ENCODE assay signal across 9 mouse cellular contexts in genomic region chr6:35253474-35253873, GRCm38 (mm10). TPM values are rescaled to one million over a fixed set of nuclear protein-coding genes. Genes with fewer than 3 reads are reported as not detected.
DNase-seq lines count a peak whose midpoint lies in the region; ATAC-seq and TF ChIP-seq lines count a peak whose summit lies in the region.
"Had no signal": no experiment of that assay in that cellular context is flagged by ENCODE, and none has a peak within 500 bp of the region (broad histone marks: within the 10 kb centered on the region; RNA-seq: fewer than 3 reads in every experiment).

No protein-coding gene starts in this region.

- H3K9me3 ChIP-seq in kidney, embryonic 15.5 days (replicated peaks), result no peaks in the 10 kb centered on the region
- H3K9me3 ChIP-seq in embryonic facial prominence, embryonic 15.5 days (replicated peaks), result no peaks in the 10 kb centered on the region
- H3K9me3 ChIP-seq in intestine, embryonic 16.5 days (ENCODE audit: control insufficient read depth, low read length), result no peaks in the 10 kb centered on the region

- peak overlapping the region; percentile 73 for H3K4me3 ChIP-seq in kidney, embryonic 15.5 days (replicated peaks)
- peak overlapping the region; percentile 80 for H3K4me3 ChIP-seq in embryonic facial prominence, embryonic 15.5 days (replicated peaks)
- H3K4me3 ChIP-seq in intestine, embryonic 16.5 days (ENCODE audit: low read length), result peak overlapping the region; percentile 87
- peak overlapping the region; percentile 38 for H3K4me3 ChIP-seq in myocyte

- H3K27me3 ChIP-seq in kidney, embryonic 15.5 days, result no peaks in the 10 kb centered on the region
- H3K27me3 ChIP-seq in embryonic facial prominence, embryonic 15.5 days, result no peaks in the 10 kb centered on the region
- no peaks in the 10 kb centered on the region for H3K27me3 ChIP-seq in intestine, embryonic 16.5 days (replicated peaks; ENCODE audit: control insufficient read depth, insufficient read depth, low read length)
- no peaks in the 10 kb centered on the region for H3K27me3 ChIP-seq in myocyte (ENCODE audit: control insufficient read depth, insufficient read depth, insufficient read length)
- H3K27me3 ChIP-seq: Patski had no signal

- no peak for DNase-seq in kidney, postnatal 4 days
- DNase-seq in thymus, adult 18-20 months, result no peak
- no peak for DNase-seq in left cerebral cortex, postnatal 25 days (ENCODE audit: low spot score in 2 of 2)
- DNase-seq in layer of hippocampus, adult 11-12 months (ENCODE audit: low spot score), result no peak

- H3K4me1 ChIP-seq in kidney, embryonic 15.5 days, result peaks cover 39% of the 10 kb centered on the region
- H3K4me1 ChIP-seq in embryonic facial prominence, embryonic 15.5 days, result peaks cover 47% of the 10 kb centered on the region
- H3K4me1 ChIP-seq in intestine, embryonic 16.5 days (ENCODE audit: control insufficient read depth, insufficient read depth, low read length), result peaks cover 26% of the 10 kb centered on the region

- H3K36me3 ChIP-seq in kidney, embryonic 15.5 days, result no peaks in the 10 kb centered on the region
- H3K36me3 ChIP-seq in embryonic facial prominence, embryonic 15.5 days, result no peaks in the 10 kb centered on the region
- no peaks in the 10 kb centered on the region for H3K36me3 ChIP-seq in intestine, embryonic 16.5 days (ENCODE audit: control insufficient read depth, insufficient read depth, low read length)
- H3K36me3 ChIP-seq in myocyte (ENCODE audit: control insufficient read depth, insufficient read depth), result no peaks in the 10 kb centered on the region

- TF ChIP-seq POLR2A in myocyte (IDR thresholded peaks at IDR 0.05; ENCODE audit: insufficient read length, low read depth), result no peak

- H3K79me2 ChIP-seq in myocyte (ENCODE audit: control insufficient read depth, insufficient read depth), result peaks cover 47% of the 10 kb centered on the region

- H3ac ChIP-seq in myocyte (ENCODE audit: control insufficient read depth, insufficient read length), result no peak overlapping the region

- H3K4me2 ChIP-seq in kidney, embryonic 15.5 days, result peak overlapping the region; percentile 65
- peak overlapping the region; percentile 61 for H3K4me2 ChIP-seq in embryonic facial prominence, embryonic 15.5 days (replicated peaks)
- peak overlapping the region; percentile 53 for H3K4me2 ChIP-seq in intestine, embryonic 16.5 days (ENCODE audit: low read depth, low read length)
- peak overlapping the region; percentile 96 for H3K4me2 ChIP-seq in myocyte (ENCODE audit: low read depth)

- no peak overlapping the region for H3K27ac ChIP-seq in kidney, embryonic 15.5 days
- H3K27ac ChIP-seq in embryonic facial prominence, embryonic 15.5 days (replicated peaks), result peak overlapping the region; percentile 90; the same call in 1 of the 2 replicates
- H3K27ac ChIP-seq in intestine, embryonic 16.5 days (ENCODE audit: low read length), result no peak overlapping the region

- WGBS in kidney, embryonic 15.5 days, result 39% methylated on average over 5 of the region's 5 CpGs
- 35% methylated on average over 5 of the region's 5 CpGs for WGBS in embryonic facial prominence, embryonic 15.5 days
- 42% methylated on average over 5 of the region's 5 CpGs for WGBS in intestine, embryonic 16.5 days

- ATAC-seq in kidney, embryonic 15.5 days (replicated peaks; ENCODE audit: low FRiP score), result no peak
- ATAC-seq in embryonic facial prominence, embryonic 15.5 days (ENCODE audit: insufficient number of reproducible peaks, low FRiP score, low TSS enrichment, low read depth), result no peak
- ATAC-seq in intestine, embryonic 16.5 days, result no peak

- intact Hi-C loops in left cerebral cortex, postnatal 25 days (cut with DNase I), result loop anchor here (2.0 to 10.0 kb wide), 4 partner anchors 35 to 311 kb away; partner anchors contain the start of gene Mtpn

- peak overlapping the region; percentile 66 for H3K9ac ChIP-seq in kidney, embryonic 15.5 days
- no peak overlapping the region; the same call in 1 of the 2 replicates for H3K9ac ChIP-seq in embryonic facial prominence, embryonic 15.5 days
- H3K9ac ChIP-seq in intestine, embryonic 16.5 days (ENCODE audit: low read depth, low read length), result peak overlapping the region; percentile 89

TF ChIP-seq in myocyte, 11 proteins besides CTCF, POLR2A, EP300 and RAD21:
- TF ChIP-seq REST (IDR thresholded peaks at IDR 0.05; ENCODE audit: insufficient read depth, insufficient read length), result no peak
- TF ChIP-seq POLR2AphosphoS2 (IDR thresholded peaks at IDR 0.05; ENCODE audit: insufficient read length, low read depth), result no peak
- TF ChIP-seq MYOG (IDR thresholded peaks at IDR 0.05; ENCODE audit: control insufficient read depth in 1 of 3, insufficient read depth in 1 of 3, insufficient read length in 2 of 3, low read depth in 2 of 3), result no peak

RNA-seq across cellular contexts. Expression of gene Slc13a4, which starts 54.5 kb away (rescaled TPM):
- polyA plus RNA-seq in kidney, embryonic 15.5 days (2015; fragmentation: Nextera tagmentation; extraction: Ambion mirVana), result 0.18 and 0.32 TPM in 2 replicates
- polyA plus RNA-seq in embryonic facial prominence, embryonic 15.5 days (2015; fragmentation: Nextera tagmentation; extraction: Ambion mirVana), result 0.21 and 0.47 TPM in 2 replicates
- 0.27 and 0.43 TPM in 2 replicates for polyA plus RNA-seq in intestine, embryonic 16.5 days (2015; fragmentation: Nextera tagmentation; extraction: Ambion mirVana)
- polyA plus RNA-seq in myocyte (2012; fragmentation: generic; extraction: Trizol), result 0.04 TPM
- total RNA-seq in left cerebral cortex, postnatal 25 days (2021), result 10 to 100 TPM; 11.9 to 14.4 TPM
- polyA plus RNA-seq: Patski had no signal
